Comparison of ENCODE assay signal across 18 mouse cellular contexts in genomic region chr11:108395061-108395460, GRCm38 (mm10). TPM values are rescaled to one million over a fixed set of nuclear protein-coding genes. Genes with fewer than 3 reads are reported as not detected.
DNase-seq lines count a peak whose midpoint lies in the region; ATAC-seq and TF ChIP-seq lines count a peak whose summit lies in the region.
"Had no signal": no experiment of that assay in that cellular context is flagged by ENCODE, and none has a peak within 500 bp of the region (broad histone marks: within the 10 kb centered on the region; RNA-seq: fewer than 3 reads in every experiment).

No protein-coding gene starts in this region.

- H3K9ac ChIP-seq in liver, embryonic 13.5 days: no peak overlapping the region
- H3K9ac ChIP-seq in liver, embryonic 14.5 days (replicated peaks): no peak overlapping the region
- H3K9ac ChIP-seq: forebrain, embryonic 15.5 days; heart, embryonic 15.5 days; hindbrain, embryonic 13.5 days had no signal

- peak; percentile 50; the same call in 1 of the 2 replicates for ATAC-seq in liver, embryonic 13.5 days (ENCODE audit: low read depth)
- ATAC-seq in liver, embryonic 14.5 days (ENCODE audit: insufficient read depth): peak; percentile 26; the same call in 1 of the 2 replicates
- ATAC-seq: forebrain, embryonic 15.5 days had no signal

- peak overlapping the region; percentile 30 for H3K4me3 ChIP-seq in liver, embryonic 13.5 days (replicated peaks)
- H3K4me3 ChIP-seq in liver, embryonic 14.5 days (ENCODE audit: insufficient read depth in 1 of 2, low read depth in 2 of 2, low read length in 2 of 2): peak overlapping the region; percentile 32 to 40
- H3K4me3 ChIP-seq: embryonic facial prominence, embryonic 10.5 days; forebrain, embryonic 15.5 days; heart, embryonic 15.5 days; hindbrain, embryonic 13.5 days had no signal

- 0 out of 2 replicates have a peak overlapping the region, but pooled peaks have one; percentile 23 for H3K4me2 ChIP-seq in liver, embryonic 13.5 days
- no peak overlapping the region for H3K4me2 ChIP-seq in liver, embryonic 14.5 days (ENCODE audit: low read depth)
- H3K4me2 ChIP-seq: forebrain, embryonic 15.5 days; heart, embryonic 11.5 days; heart, embryonic 15.5 days; hindbrain, embryonic 13.5 days had no signal

- DNase-seq in kidney, postnatal 14 days: peak; percentile 10
- no peak for DNase-seq in kidney, adult 18-20 months
- no peak for DNase-seq in liver, embryonic 13.5 days
- DNase-seq in liver, embryonic 14.5 days (ENCODE audit: low read depth in 3 of 3, low spot score in 3 of 3): peak in 1 of 3 experiments; percentile 18
- DNase-seq in yolk sac, embryonic 10.5 days (ENCODE audit: low spot score): peak; percentile 32
- no peak for DNase-seq in left cerebral cortex, adult 9 months (ENCODE audit: low spot score in 2 of 2)
- DNase-seq: adrenal gland, adult 2 months; adrenal gland, postnatal 25 days; cerebellum, adult 2 months; cerebellum, postnatal 10 days; heart, adult 18-20 months; heart, postnatal 14 days had no signal

- no peak for TF ChIP-seq CTCF in liver, embryonic 14.5 days (IDR thresholded peaks at IDR 0.05; ENCODE audit: low read depth)

- peak overlapping the region; percentile 35; the same call in 1 of the 2 replicates for H3K27ac ChIP-seq in liver, embryonic 13.5 days
- H3K27ac ChIP-seq in liver, embryonic 14.5 days: no peak overlapping the region
- H3K27ac ChIP-seq: embryonic facial prominence, embryonic 10.5 days; forebrain, embryonic 15.5 days; heart, embryonic 15.5 days; hindbrain, embryonic 13.5 days had no signal

- no peaks in the 10 kb centered on the region for H3K9me3 ChIP-seq in liver, embryonic 13.5 days (replicated peaks)
- H3K9me3 ChIP-seq in liver, embryonic 14.5 days (ENCODE audit: control insufficient read depth, low read length): no peaks in the 10 kb centered on the region
- H3K9me3 ChIP-seq: embryonic facial prominence, embryonic 10.5 days; forebrain, embryonic 15.5 days; heart, embryonic 15.5 days; hindbrain, embryonic 13.5 days had no signal

- no peaks in the 10 kb centered on the region for H3K27me3 ChIP-seq in liver, embryonic 13.5 days
- no peaks in the 10 kb centered on the region for H3K27me3 ChIP-seq in liver, embryonic 14.5 days (ENCODE audit: control insufficient read depth, insufficient read depth, low read length)
- H3K27me3 ChIP-seq: forebrain, embryonic 15.5 days; heart, embryonic 15.5 days; hindbrain, embryonic 13.5 days had no signal

- H3K4me1 ChIP-seq in liver, embryonic 13.5 days (replicated peaks): no peaks in the 10 kb centered on the region
- peaks cover 0 to 2% of the 10 kb centered on the region in 2 experiments; a peak in 1 of 4 replicates for H3K4me1 ChIP-seq in liver, embryonic 14.5 days (replicated peaks; ENCODE audit: control insufficient read depth in 2 of 2, insufficient read depth in 2 of 2, low read length in 1 of 2)
- H3K4me1 ChIP-seq: embryonic facial prominence, embryonic 10.5 days; forebrain, embryonic 15.5 days; heart, embryonic 15.5 days; hindbrain, embryonic 13.5 days had no signal

- WGBS in liver, embryonic 13.5 days (ENCODE audit: insufficient replicate concordance): 76% methylated on average over 9 of the region's 9 CpGs
- 69% methylated on average over 9 of the region's 9 CpGs for WGBS in liver, embryonic 14.5 days (ENCODE audit: insufficient replicate concordance)

- TF ChIP-seq EP300 in liver, embryonic 14.5 days (IDR thresholded peaks at IDR 0.05; ENCODE audit: low read depth): no peak

- 0 out of 2 replicates have a peak, but pooled peaks cover 4% of the 10 kb centered on the region for H3K36me3 ChIP-seq in liver, embryonic 13.5 days
- H3K36me3 ChIP-seq in liver, embryonic 14.5 days (replicated peaks; ENCODE audit: control insufficient read depth, insufficient read depth, low read depth): no peaks in the 10 kb centered on the region
- H3K36me3 ChIP-seq: embryonic facial prominence, embryonic 10.5 days; forebrain, embryonic 15.5 days; heart, embryonic 15.5 days; hindbrain, embryonic 13.5 days had no signal

RNA-seq across cellular contexts. Expression of gene Cep112, which starts 29.9 kb away (rescaled TPM):
- polyA plus RNA-seq in liver, embryonic 13.5 days (2015; fragmentation: Nextera tagmentation; extraction: Ambion mirVana): 1.4 and 1.8 TPM in 2 replicates
- polyA plus RNA-seq in liver, embryonic 14.5 days (2012; rRNA removed): 0.30 and 0.76 TPM in 2 replicates
- 1.1 and 1.7 TPM in 2 replicates for polyA plus RNA-seq in liver, embryonic 14.5 days (2014; fragmentation: Nextera tagmentation; extraction: Ambion mirVana)

RNA-seq across cellular contexts. Expression of gene Prkca, which starts 51.3 kb away (rescaled TPM):
- polyA plus RNA-seq in liver, embryonic 13.5 days (2015; fragmentation: Nextera tagmentation; extraction: Ambion mirVana): 1.9 and 4.6 TPM in 2 replicates
- 2.0 and 2.5 TPM in 2 replicates for polyA plus RNA-seq in liver, embryonic 14.5 days (2012; rRNA removed)
- 3.8 and 4.5 TPM in 2 replicates for polyA plus RNA-seq in liver, embryonic 14.5 days (2014; fragmentation: Nextera tagmentation; extraction: Ambion mirVana)

RNA-seq across cellular contexts. Expression of gene Apoh, which starts 51.9 kb away (rescaled TPM):
- polyA plus RNA-seq in liver, embryonic 13.5 days (2015; fragmentation: Nextera tagmentation; extraction: Ambion mirVana): 128 and 148 TPM in 2 replicates
- 232 and 286 TPM in 2 replicates for polyA plus RNA-seq in liver, embryonic 14.5 days (2012; rRNA removed)
- polyA plus RNA-seq in liver, embryonic 14.5 days (2014; fragmentation: Nextera tagmentation; extraction: Ambion mirVana): 287 and 289 TPM in 2 replicates
- polyA plus RNA-seq: embryonic facial prominence, embryonic 10.5 days; forebrain, embryonic 11.5 days; forebrain, embryonic 15.5 days had no signal

Comparison
In these comparisons a context has a peak if more than half of its experiments do, and no peak if none do; other contexts are left out.
1. DNase-seq: peak in kidney, postnatal 14 days (single experiment) and yolk sac, embryonic 10.5 days (single experiment); none in kidney, adult 18-20 months (single experiment), liver, embryonic 13.5 days (single experiment) and left cerebral cortex, adult 9 months (0 of 2).